Mouse (Mus musculus) stomach, postnatal 0 days (tissue): ENCODE results near the gene Dus3l.

Experiments used
- CTCF ChIP-seq: IDR thresholded peaks from 2 replicates; pipeline ENCODE4 v1.5.1; 2016; ENCODE audit warnings: antibody characterized with exemption, low read depth, mild to moderate bottlenecking, moderate library complexity
- EP300 ChIP-seq: optimal IDR thresholded peaks from 2 replicates; pipeline ENCODE3; 2016; ENCODE audit warnings: antibody characterized with exemption

DNA sequence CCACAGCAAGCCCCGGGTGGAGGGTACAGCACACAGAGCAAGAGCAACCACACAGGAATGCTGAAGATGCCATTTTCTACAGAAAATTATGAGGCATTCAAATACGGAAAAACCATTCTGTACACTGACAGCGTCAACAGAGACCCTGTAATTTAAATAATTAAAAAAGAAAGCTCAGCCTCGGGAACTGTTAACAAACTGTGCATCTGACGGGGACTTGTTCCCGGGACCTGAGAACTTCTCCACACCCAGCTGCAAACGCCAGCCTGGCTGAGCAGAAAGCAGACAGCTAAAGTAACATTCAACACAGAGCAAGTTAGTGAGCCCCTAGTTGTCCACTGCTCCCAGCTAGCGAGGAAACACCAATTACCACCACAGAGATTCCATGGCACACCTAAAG lies 37.5 kb downstream of the Dus3l start:
- no peak for TF ChIP-seq CTCF
- TF ChIP-seq EP300 = no peak
